Mouse (Mus musculus) lung, postnatal 0 days (tissue): ENCODE measurements around the gene Rnf144b. TPM values are rescaled to one million over a fixed set of nuclear protein-coding genes. Genes with fewer than 3 reads are reported as not detected.
A peak's percentile ranks its signal among the peaks of the same experiment; 100 is the strongest.

Source experiments
- ATAC-seq: fragments of 200-750 bp; cut with Nextera tagmentation; 2 replicates; pipeline ENCODE4 v1.8.0; 2017; ENCODE audit warnings: moderate library complexity
- DNase-seq: peaks from one replicate; pipeline ENCODE4 v3.0.0-alpha.2; 2016; ENCODE audit warnings: low spot score
- H3K27ac ChIP-seq: fragments of 300-500 bp; sonication (generic); 2 replicates; pipeline ENCODE4 v1.5.1; 2014; ENCODE audit warnings: antibody characterized with exemption, mild to moderate bottlenecking, low read length, mixed read lengths
- H3K27me3 ChIP-seq: fragments of 300-500 bp; sonication (generic); replicated peaks from 2 replicates; pipeline ENCODE4 v1.6.1; 2014; ENCODE audit warnings: low read length, mixed read lengths; ENCODE audit not compliant: insufficient read depth
- H3K36me3 ChIP-seq: fragments of 300-500 bp; sonication (generic); 2 replicates; pipeline ENCODE4 v1.6.1; 2014; ENCODE audit warnings: low read length, mixed read lengths; ENCODE audit not compliant: insufficient read depth
- H3K4me1 ChIP-seq: fragments of 300-500 bp; sonication (generic); 2 replicates; pipeline ENCODE4 v1.6.1; 2014; ENCODE audit warnings: antibody characterized with exemption, low read depth, low read length, mixed read lengths; ENCODE audit not compliant: insufficient read depth
- H3K4me2 ChIP-seq: fragments of 300-500 bp; sonication (generic); replicated peaks from 2 replicates; pipeline ENCODE4 v1.6.1; 2014; ENCODE audit warnings: low read depth, mild to moderate bottlenecking, low read length, moderate library complexity, mixed read lengths
- H3K4me3 ChIP-seq: fragments of 300-500 bp; sonication (generic); 2 replicates; pipeline ENCODE4 v1.5.1; 2014; ENCODE audit warnings: low read depth, low read length
- H3K9ac ChIP-seq: fragments of 300-500 bp; sonication (generic); replicated peaks from 2 replicates; pipeline ENCODE4 v1.6.1; 2014; ENCODE audit warnings: low read depth, mild to moderate bottlenecking
- H3K9me3 ChIP-seq: fragments of 300-500 bp; sonication (generic); 2 replicates; pipeline ENCODE4 v1.6.1; 2016; ENCODE audit warnings: low read length, mixed read lengths
- CTCF ChIP-seq: IDR thresholded peaks from 2 replicates; pipeline ENCODE4 v1.5.1; 2016; ENCODE audit warnings: antibody characterized with exemption, mild to moderate bottlenecking
- EP300 ChIP-seq: IDR thresholded peaks from 2 replicates; pipeline ENCODE4 v1.6.1; 2016; ENCODE audit warnings: antibody characterized with exemption, mild to moderate bottlenecking, control low read depth
- WGBS: fragments of 180-500 bp; shearing (Covaris S2); extraction: QIAGEN DNeasy Blood & Tissue Kit; methylation state at CpG from one replicate; pipeline ENCODE4 v1.1.7; 2014; 5-methylcytosine and 5-hydroxymethylcytosine counted together
- polyA plus RNA-seq: library from polyadenylated mRNA; unstranded; fragments of >200 nt; fragmentation: Nextera tagmentation; extraction: Ambion mirVana; gene quantifications from 2 replicates; pipeline ENCODE4 v1.2.1, GENCODE M21; 2015

The Rnf144b gene
- polyA plus RNA-seq, 1 experiment from 2014 or later, result 3.2 TPM

DNA sequence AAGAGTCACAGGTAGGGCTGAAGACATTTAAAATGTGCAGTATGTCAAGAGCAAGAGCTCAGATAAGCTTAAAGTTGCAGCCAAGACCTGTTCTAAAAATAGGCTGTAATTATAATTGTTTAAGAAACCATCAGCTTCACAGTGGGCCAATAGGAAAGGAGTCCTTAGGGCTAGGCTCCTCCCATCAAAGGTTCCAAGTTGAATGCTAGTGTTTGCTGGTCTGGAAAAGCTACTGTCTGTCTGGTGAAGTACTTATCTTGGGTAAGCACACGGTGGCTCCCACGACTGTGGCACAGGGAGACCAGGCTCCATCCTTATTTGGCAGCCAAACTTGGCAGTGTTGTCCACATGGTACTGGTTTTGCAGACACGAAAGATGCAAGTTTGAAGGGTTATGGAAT is 9.5 kb upstream of the Rnf144b start:
- no peak overlapping the region for H3K9ac ChIP-seq
- no peaks in the 10 kb centered on the region for H3K4me1 ChIP-seq
- H3K4me3 ChIP-seq, result no peak overlapping the region
- TF ChIP-seq EP300, result no peak
- no peak for TF ChIP-seq CTCF
- H3K27ac ChIP-seq, result no peak overlapping the region
- H3K27me3 ChIP-seq, result no peaks in the 10 kb centered on the region
- DNase-seq (no peak), ATAC-seq (peak; percentile 33; the same call in 1 of the 2 replicates)
- no peaks in the 10 kb centered on the region for H3K9me3 ChIP-seq
- no peaks in the 10 kb centered on the region for H3K36me3 ChIP-seq
- WGBS, result 18% methylated on average over 3 of the region's 3 CpGs
- no peak overlapping the region for H3K4me2 ChIP-seq

DNA sequence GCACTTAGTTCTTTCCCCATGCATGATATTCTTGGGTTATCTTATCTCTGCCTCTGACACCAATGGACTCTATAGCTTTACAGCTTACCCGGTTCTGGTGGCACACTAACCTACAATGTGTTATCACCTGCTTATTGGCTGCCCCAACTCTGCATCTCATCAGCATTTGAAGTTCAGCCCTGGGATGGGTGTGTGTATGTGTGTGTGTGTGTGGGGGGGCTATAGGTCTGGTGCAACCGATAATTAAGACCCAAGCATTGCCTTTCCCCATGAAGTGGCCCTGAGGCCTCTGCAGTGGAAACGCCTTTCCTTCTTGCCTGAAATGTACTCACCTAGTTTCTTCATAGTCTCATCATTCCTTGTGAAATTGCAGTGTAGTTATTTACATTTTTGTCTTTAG is 6.5 kb upstream of the Rnf144b start:
- Histone ChIP-seq H3K4me3 (no peak overlapping the region), H3K4me1 (no peaks in the 10 kb centered on the region), H3K27ac (no peak overlapping the region), H3K9me3 (no peaks in the 10 kb centered on the region), H3K36me3 (no peaks in the 10 kb centered on the region), H3K9ac (no peak overlapping the region), H3K27me3 (no peaks in the 10 kb centered on the region), H3K4me2 (no peak overlapping the region)
- 81% methylated on average over 3 of the region's 3 CpGs for WGBS
- DNase-seq (no peak), ATAC-seq (no peak)
- TF ChIP-seq EP300 (no peak), CTCF (no peak)

GRCm38 (mm10) chr13:47121333-47121889 is 1.0 kb upstream of the Rnf144b start:
- TF ChIP-seq EP300 (no peak), CTCF (peak; percentile 53)
- no peak overlapping the region for H3K4me3 ChIP-seq
- no peaks in the 10 kb centered on the region for H3K4me1 ChIP-seq
- WGBS, result 35% methylated on average over 12 of the region's 12 CpGs
- no peaks in the 10 kb centered on the region for H3K9me3 ChIP-seq
- H3K36me3 ChIP-seq, result no peaks in the 10 kb centered on the region
- DNase-seq (peak; percentile 17), ATAC-seq (no peak)
- H3K27me3 ChIP-seq, result no peaks in the 10 kb centered on the region; the same call in 1 of the 2 replicates
- H3K27ac ChIP-seq, result no peak overlapping the region
- H3K4me2 ChIP-seq, result no peak overlapping the region
- H3K9ac ChIP-seq, result no peak overlapping the region

- no peaks in the 10 kb centered on the region for H3K4me1 ChIP-seq
- ATAC-seq, result no peak
- H3K27ac ChIP-seq, result no peak overlapping the region
These were observed 2.0 kb downstream of the Rnf144b start for GRCm38 (mm10) chr13:47124449-47124848.

GRCm38 (mm10) chr13:47124986-47125385 is 2.5 kb downstream of the Rnf144b start:
- ATAC-seq (no peak), DNase-seq (no peak)
- H3K27me3 ChIP-seq, result no peaks in the 10 kb centered on the region; the same call in 1 of the 2 replicates
- H3K9ac ChIP-seq, result no peak overlapping the region
- 76% methylated on average over 6 of the region's 6 CpGs for WGBS
- H3K4me1 ChIP-seq, result no peaks in the 10 kb centered on the region
- no peak overlapping the region for H3K4me3 ChIP-seq
- no peaks in the 10 kb centered on the region for H3K9me3 ChIP-seq
- no peak overlapping the region for H3K27ac ChIP-seq
- no peak for TF ChIP-seq EP300
- no peak for TF ChIP-seq CTCF
- H3K36me3 ChIP-seq, result no peaks in the 10 kb centered on the region
- no peak overlapping the region for H3K4me2 ChIP-seq

More at GRCm38 (mm10) chr13:47124449-47124848, 2.0 kb downstream of the Rnf144b start:
- no peak for DNase-seq
- Histone ChIP-seq H3K9ac (no peak overlapping the region), H3K36me3 (no peaks in the 10 kb centered on the region), H3K4me2 (no peak overlapping the region), H3K9me3 (no peaks in the 10 kb centered on the region), H3K27me3 (no peaks in the 10 kb centered on the region; the same call in 1 of the 2 replicates), H3K4me3 (no peak overlapping the region)
- 0 out of 2 replicates have a peak, but pooled peaks have one; percentile 5 for TF ChIP-seq CTCF
- TF ChIP-seq EP300, result no peak
- WGBS, result 49% methylated on average over 3 of the region's 3 CpGs

GRCm38 (mm10) chr13:47125595-47125994 is 3.1 kb downstream of the Rnf144b start:
- 78% methylated on average over 5 of the region's 5 CpGs for WGBS
- no peaks in the 10 kb centered on the region for H3K4me1 ChIP-seq
- H3K4me3 ChIP-seq, result no peak overlapping the region
- no peak overlapping the region for H3K9ac ChIP-seq
- H3K9me3 ChIP-seq, result no peaks in the 10 kb centered on the region
- H3K36me3 ChIP-seq, result no peaks in the 10 kb centered on the region
- no peak overlapping the region for H3K4me2 ChIP-seq
- DNase-seq (no peak), ATAC-seq (no peak)
- no peak for TF ChIP-seq CTCF
- no peak for TF ChIP-seq EP300
- H3K27me3 ChIP-seq, result no peaks in the 10 kb centered on the region; the same call in 1 of the 2 replicates
- H3K27ac ChIP-seq, result no peak overlapping the region

DNA sequence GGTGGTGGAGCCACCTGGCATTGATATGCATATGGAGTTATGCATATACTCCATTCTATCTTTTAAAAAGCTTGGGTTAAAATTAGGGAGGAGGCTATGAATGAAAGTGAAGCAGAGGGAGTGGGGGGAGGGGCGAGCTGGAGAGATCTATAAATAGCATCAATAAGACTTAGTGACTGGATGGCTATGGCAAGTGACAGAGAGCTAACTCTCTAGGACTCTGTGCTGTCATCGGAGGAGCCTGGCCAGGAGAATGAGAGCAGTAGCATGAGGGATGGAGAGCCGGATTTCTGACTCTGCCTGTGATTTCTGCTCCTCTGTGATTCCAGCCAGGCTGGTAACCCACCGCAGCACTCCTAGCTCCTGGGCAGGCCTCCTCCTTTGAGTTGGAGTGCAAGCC is 6.6 kb downstream of the Rnf144b start:
- Histone ChIP-seq H3K36me3 (no peaks in the 10 kb centered on the region), H3K4me1 (no peaks in the 10 kb centered on the region), H3K9ac (no peak overlapping the region), H3K27me3 (no peaks in the 10 kb centered on the region), H3K27ac (no peak overlapping the region), H3K4me2 (no peak overlapping the region), H3K9me3 (no peaks in the 10 kb centered on the region), H3K4me3 (no peak overlapping the region)
- ATAC-seq, result no peak
- no peak for DNase-seq
- no peak for TF ChIP-seq EP300
- no peak for TF ChIP-seq CTCF
- 64% methylated on average over 4 of the region's 4 CpGs for WGBS
